Mouse (Mus musculus): ENCODE results near the gene Ahsg. TPM values are rescaled to one million over a fixed set of nuclear protein-coding genes. Genes with fewer than 3 reads are reported as not detected.
"Not testable (repeated sequence)": the region's sequence is repeated elsewhere in the genome, so short reads cannot be mapped to it uniquely, and the experiment has no call there.

Gene Ahsg
- total RNA-seq, 2 experiments from 2014 or later, result not detected

DNA sequence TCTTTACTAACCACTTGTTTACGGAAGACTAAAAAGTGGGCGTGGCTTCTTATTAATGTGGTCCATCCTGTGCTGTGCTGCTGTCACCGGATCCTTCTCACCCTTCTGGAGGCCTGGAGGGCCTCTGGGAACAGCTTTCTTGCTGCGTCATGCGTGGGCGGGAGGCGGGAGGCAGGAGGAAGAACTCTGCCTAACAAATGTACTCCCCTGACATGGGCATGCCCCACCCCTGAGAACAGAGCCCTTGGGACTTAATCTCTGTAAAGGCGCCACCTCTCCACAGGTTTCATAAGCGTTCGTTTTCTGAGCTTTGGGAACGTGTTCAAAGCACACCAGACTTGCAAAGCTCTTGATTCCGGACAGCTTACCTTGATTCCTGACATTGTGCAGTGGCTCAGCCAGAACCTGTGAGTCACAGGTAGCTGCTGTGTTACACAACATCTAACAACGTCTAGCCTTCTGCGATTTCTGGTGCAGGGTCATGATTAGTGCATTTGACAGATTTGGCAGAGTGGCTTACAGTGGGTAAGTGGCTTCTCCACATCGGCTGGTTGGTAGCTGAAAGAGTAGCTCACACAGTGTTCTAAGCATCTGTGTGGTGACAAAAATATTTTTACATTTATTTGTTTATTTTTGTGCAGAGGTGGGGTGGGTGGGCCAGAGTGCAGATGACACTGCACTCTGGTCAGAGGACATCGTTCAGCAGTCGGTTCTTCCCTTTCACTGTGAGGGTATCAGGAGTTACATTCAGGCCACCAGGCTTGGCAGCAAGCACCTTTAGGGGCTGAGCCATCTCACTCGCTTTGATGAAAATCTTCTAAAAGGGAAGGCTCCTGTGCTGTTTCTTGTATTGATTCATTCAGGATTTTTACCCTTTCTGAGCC is 29.1 kb downstream of the Ahsg start:
- DNase-seq (ENCODE audit: extremely low spot score in 1 of 2, low spot score in 2 of 2), result no peak
- no peak overlapping the region for H3K27ac ChIP-seq
- no peak overlapping the region for H3K4me3 ChIP-seq
- intact Hi-C loops (cut with DNase I), result no loop called here
- no peak for TF ChIP-seq CTCF (IDR thresholded peaks at IDR 0.05)

DNA sequence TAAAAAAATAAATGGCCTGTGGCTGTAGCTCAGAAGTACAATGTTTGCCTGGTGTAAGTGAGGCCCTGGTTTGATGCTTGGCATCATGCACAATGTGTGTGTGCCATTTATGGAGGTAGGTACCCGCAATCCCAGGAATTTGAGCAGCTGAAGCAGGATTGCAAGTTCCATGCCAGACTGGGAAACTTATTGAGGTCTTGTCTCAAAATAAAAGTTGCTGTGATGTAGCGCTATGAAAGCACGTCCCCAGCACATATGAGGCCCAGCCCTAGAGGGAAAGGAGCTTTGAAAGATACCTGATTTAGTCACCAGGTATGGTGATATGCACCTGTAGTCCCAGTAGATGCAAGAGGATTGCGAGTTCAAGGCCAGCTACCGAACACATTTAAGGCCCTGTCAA is 30.7 kb downstream of the Ahsg start:
- no peak overlapping the region for H3K27ac ChIP-seq
- intact Hi-C loops (cut with DNase I), result no loop called here
- no peak overlapping the region for H3K4me3 ChIP-seq
- TF ChIP-seq CTCF (IDR thresholded peaks at IDR 0.05), result no peak
- no peak for DNase-seq (ENCODE audit: extremely low spot score in 1 of 2, low spot score in 2 of 2)

DNA sequence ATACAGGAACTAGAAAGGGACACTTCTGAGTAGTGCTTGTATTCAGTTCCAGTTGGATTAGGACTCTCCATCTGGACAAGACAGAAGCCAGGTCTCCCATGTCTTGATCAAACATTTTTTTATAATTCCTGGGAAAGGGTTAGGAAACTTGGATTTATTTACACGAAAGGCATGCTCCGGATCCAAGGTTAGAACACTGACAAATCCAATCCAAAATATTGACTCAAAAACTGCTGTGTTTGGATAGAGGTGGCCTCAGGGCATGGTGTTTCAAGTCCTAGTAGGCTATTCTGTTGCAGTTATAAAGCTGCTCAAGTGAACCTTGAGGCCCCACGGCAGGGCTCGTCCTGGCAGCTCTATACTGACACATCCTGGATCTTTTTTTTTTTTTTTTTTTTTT is 31.4 kb downstream of the Ahsg start:
- TF ChIP-seq CTCF (IDR thresholded peaks at IDR 0.05), result no peak
- Histone ChIP-seq H3K4me3 (no peak overlapping the region), H3K27ac (no peak overlapping the region)
- DNase-seq (ENCODE audit: extremely low spot score in 1 of 2, low spot score in 2 of 2), result no peak
- intact Hi-C loops (cut with DNase I), result no loop called here

DNA sequence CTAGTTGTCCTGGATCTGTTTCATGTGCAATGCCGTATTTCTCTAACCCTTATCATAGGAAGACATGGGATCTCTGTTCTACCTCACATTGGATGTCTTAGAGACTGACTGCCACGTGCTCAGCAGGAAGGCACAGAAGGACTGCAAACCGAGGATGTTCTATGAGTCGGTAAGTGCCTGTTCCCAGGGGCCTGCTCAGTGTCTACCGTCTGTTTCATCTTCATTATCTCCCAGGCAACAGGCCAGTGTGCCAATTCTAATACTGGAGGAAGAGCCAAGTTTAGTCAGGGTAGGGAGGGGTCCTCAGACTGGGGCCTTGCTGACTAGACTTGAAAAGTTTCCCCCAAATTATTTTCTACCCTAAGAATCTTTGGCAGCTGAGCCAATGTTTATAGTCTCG is 38.5 kb downstream of the Ahsg start:
- H3K27ac ChIP-seq, result no peak overlapping the region

DNA sequence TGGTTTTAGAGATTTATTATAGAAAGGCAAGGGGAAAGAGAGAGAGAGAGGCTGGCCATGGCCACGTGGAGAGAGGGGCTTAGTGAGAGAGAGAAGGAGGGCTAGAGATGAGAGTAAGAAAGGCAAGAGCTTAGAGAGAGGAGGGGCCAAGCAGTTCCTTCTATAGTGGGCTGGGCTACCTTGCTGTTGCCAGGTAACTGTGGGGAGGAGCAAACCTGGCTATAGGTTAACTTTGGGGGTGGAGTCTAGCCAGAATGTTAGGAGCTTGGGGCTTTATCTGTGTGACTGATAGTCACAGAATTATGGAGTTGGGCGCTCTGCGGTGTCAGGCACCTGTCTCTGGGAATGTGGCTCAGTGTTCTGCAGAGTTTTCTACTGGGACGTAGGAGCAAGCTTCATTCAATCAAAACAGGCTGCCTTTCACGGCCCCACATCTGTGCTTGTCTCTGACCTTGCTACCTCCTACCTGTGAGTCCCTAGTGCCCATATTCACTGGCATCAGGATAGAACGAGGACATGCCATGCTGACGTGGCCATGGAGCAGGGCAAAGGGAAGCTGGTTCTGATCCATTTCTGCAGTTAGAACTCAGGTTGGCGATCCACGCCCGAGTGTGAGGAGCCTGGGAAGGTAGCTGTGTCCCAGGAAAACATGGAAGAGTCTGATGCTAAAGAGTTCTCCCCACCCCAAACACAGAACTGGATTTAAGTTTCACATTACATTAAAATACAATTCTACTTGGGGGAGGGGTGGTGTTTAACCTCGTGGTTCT is 40.5 kb downstream of the Ahsg start:
- H3K27ac ChIP-seq, result no peak overlapping the region
- H3K4me3 ChIP-seq, result no peak overlapping the region
- no peak for TF ChIP-seq CTCF (IDR thresholded peaks at IDR 0.05)
- intact Hi-C loops (cut with DNase I), result no loop called here
- no peak for DNase-seq (ENCODE audit: extremely low spot score in 1 of 2, low spot score in 2 of 2)

More for the DNA sequence above, 38.5 kb downstream of the Ahsg start:
- no peak overlapping the region for H3K4me3 ChIP-seq
- intact Hi-C loops (cut with DNase I), result no loop called here
- TF ChIP-seq CTCF (IDR thresholded peaks at IDR 0.05), result no peak
- no peak for DNase-seq (ENCODE audit: extremely low spot score in 1 of 2, low spot score in 2 of 2)

DNA sequence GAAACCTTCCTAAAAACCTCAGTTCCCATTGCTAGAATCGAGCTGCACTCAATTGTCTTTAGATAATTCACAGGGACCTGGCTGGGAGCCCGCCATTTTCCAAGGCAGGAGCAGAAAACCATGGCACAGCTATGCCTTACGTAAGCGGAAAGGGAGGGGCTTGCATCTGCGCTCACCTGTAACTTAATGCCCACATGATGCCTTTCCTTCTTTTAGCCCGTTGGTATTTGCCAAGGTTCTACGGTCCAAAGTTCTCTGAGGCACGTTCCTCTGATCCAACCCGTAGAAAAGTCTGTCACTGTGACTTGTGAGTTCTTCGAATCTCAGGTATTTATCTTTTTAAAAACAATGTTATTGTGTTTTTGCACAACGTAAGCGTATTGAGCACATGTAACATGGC is 46.6 kb downstream of the Ahsg start:
- no peak overlapping the region for H3K27ac ChIP-seq
- TF ChIP-seq CTCF (IDR thresholded peaks at IDR 0.05), result no peak
- no peak for DNase-seq (ENCODE audit: extremely low spot score in 1 of 2, low spot score in 2 of 2)
- no peak overlapping the region for H3K4me3 ChIP-seq
- intact Hi-C loops (cut with DNase I), result no loop called here

DNA sequence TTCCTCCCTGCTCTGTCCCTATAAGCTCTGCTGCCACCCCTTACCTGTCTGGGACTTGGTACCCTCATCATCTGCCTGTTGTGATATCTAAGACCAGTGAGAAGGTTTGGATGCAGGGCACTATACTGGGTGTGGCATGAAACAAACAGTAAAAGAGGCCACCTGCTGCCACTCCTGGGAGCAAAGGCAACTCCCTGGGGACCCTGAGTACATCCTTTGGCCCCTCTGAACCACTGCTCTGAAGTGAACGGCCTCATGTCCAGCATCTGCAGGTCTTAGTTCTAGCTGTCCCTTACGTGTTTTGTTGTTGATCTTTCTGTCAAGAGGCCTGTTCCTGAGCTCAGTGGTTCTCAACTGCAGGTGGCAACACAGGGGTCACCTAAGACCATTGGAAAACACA is 47.5 kb downstream of the Ahsg start:
- no peak overlapping the region for H3K4me3 ChIP-seq
- no peak for TF ChIP-seq CTCF (IDR thresholded peaks at IDR 0.05)
- DNase-seq (ENCODE audit: extremely low spot score in 1 of 2, low spot score in 2 of 2), result no peak
- H3K27ac ChIP-seq, result no peak overlapping the region
- intact Hi-C loops (cut with DNase I), result no loop called here

DNA sequence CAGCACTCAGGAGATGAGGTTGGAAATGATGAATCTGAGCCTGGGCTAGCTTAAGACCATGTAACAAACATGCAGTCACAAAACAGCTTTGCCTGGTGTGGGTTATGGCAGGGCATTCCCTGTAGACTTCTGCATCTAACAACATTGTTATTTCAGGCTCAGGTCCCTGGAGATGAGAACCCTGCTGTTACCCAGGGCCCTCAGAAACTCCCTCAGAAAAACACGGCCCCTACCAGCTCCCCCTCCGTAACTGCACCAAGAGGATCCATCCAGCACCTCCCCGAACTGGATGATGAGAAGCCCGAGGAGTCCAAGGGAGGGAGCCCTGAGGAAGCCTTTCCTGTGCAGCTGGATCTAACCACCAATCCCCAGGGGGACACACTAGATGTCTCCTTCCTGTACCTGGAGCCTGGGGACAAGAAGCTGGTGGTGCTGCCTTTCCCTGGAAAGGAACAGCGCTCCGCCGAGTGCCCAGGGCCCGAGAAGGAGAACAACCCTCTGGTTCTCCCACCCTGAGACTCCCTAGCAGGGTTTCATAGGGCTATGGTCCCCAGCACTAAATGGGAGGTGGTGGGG is 48.1 kb downstream of the Ahsg start:
- Histone ChIP-seq H3K27ac (no peak overlapping the region), H3K4me3 (no peak overlapping the region)
- no peak for TF ChIP-seq CTCF (IDR thresholded peaks at IDR 0.05)
- no peak for DNase-seq (ENCODE audit: extremely low spot score in 1 of 2, low spot score in 2 of 2)
- intact Hi-C loops (cut with DNase I), result no loop called here

DNA sequence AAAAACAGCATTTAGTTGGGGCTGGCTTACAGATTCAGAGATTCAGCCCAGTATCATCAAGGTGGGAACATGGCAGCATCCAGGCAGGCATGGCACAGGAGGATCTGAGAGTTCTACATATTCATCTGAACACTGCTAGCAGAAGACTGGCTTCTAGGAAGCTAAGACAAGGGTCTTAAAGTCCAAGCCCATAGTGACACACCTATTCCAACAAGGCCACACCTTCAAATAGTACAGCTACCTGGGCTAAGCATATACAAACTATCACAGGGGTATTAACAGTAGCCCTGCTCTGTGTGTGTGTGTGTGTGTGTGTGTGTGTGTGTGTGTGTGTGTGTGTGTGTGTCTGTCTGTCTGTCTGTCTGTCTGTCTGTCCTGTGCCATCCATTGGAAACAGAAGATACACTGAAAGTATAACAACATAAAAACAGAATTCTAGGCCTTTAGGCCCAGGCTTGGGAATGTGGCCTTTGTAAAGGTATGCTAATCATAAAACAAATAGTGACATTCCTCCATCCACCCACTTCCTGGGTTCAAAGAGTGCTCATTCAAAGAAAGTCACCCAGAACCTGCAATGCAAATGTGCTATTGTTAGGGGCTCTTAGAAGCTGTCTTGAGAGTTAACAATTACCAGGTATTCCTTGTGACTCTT is 50.9 kb downstream of the Ahsg start:
- H3K27ac ChIP-seq; intact Hi-C loops (cut with DNase I); DNase-seq (ENCODE audit: extremely low spot score in 1 of 2, low spot score in 2 of 2); H3K4me3 ChIP-seq: not testable (repeated sequence)

DNA sequence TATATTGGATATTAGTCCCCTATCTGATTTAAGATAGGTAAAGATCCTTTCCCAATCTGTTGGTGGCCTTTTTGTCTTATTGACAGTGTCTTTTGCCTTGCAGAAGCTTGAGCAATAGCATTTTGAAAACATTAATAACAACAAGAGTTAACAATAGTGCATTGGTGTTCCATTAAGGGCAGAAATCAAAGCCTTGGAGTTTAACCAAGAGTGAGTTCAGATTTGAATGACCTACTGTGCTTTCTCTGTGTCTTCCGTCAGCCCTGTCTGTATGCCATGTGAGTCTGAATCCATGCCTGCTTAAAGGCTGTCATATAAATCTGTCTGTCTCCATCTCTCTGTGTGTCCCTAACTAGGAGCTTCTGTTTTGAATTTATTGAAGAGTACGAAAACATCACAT is 56.3 kb downstream of the Ahsg start:
- no peak for DNase-seq (ENCODE audit: extremely low spot score in 1 of 2, low spot score in 2 of 2)
- intact Hi-C loops (cut with DNase I), result no loop called here
- no peak overlapping the region for H3K4me3 ChIP-seq
- no peak overlapping the region for H3K27ac ChIP-seq
- TF ChIP-seq CTCF (IDR thresholded peaks at IDR 0.05), result no peak

Other genes starting within 250 kb of the Ahsg start
- 10 to 100 TPM; 63.3 to 64.0 TPM for gene Dgkg, start 234.1 kb upstream of the Ahsg start, total RNA-seq (2021)
- gene Crygs, start 79.7 kb upstream of the Ahsg start, total RNA-seq (2021), result not detected
- gene Tbccd1, start 33.6 kb upstream of the Ahsg start, total RNA-seq (2021), result 10 to 100 TPM; 11.9 to 14.6 TPM
- gene Dnajb11, start 33.4 kb upstream of the Ahsg start, total RNA-seq (2021), result 10 to 100 TPM; 61.2 to 67.2 TPM
- not detected for gene Fetub, start 27.1 kb downstream of the Ahsg start, total RNA-seq (2021)
- not detected for gene Hrg, start 59.8 kb downstream of the Ahsg start, total RNA-seq (2021)
- not detected for gene Kng2, start 138.2 kb downstream of the Ahsg start, total RNA-seq (2021)
- gene Kng1, start 166.6 kb downstream of the Ahsg start, total RNA-seq (2021), result not detected
- gene Eif4a2, start 216.2 kb downstream of the Ahsg start, total RNA-seq (2021), result 100 to 1,000 TPM; 838 to 905 TPM
- 1 to 10 TPM; 4.1 to 6.6 TPM for gene Rfc4, start 236.5 kb downstream of the Ahsg start, total RNA-seq (2021)